Mouse (Mus musculus) hindbrain, postnatal 0 days (tissue): Measurements from ENCODE around the gene Krt10. TPM values are rescaled to one million over a fixed set of nuclear protein-coding genes. Genes with fewer than 3 reads are reported as not detected.

ENCODE experiments used
- ATAC-seq: fragments of 200-750 bp; cut with Nextera tagmentation; 2 replicates; pipeline ENCODE4 v1.8.0; 2017; ENCODE audit warnings: mild to moderate bottlenecking, moderate TSS enrichment, moderate library complexity
- DNase-seq: peaks from one replicate; pipeline ENCODE4 v3.0.0-alpha.2; 2015; ENCODE audit warnings: low spot score
- H3K27ac ChIP-seq: fragments of 300-500 bp; sonication (generic); 2 replicates; pipeline ENCODE4 v1.5.1; 2014; ENCODE audit warnings: mild to moderate bottlenecking
- H3K27me3 ChIP-seq: fragments of 300-500 bp; sonication (generic); 2 replicates; pipeline ENCODE4 v1.6.1; 2014; ENCODE audit warnings: low read length, mixed read lengths; ENCODE audit not compliant: insufficient read depth
- H3K36me3 ChIP-seq: fragments of 300-500 bp; sonication (generic); 2 replicates; pipeline ENCODE4 v1.6.1; 2014; ENCODE audit warnings: low read length, mixed read lengths; ENCODE audit not compliant: insufficient read depth
- H3K4me1 ChIP-seq: fragments of 300-500 bp; sonication (generic); 2 replicates; pipeline ENCODE4 v1.6.1; 2014; ENCODE audit warnings: antibody characterized with exemption, low read length, mixed read lengths; ENCODE audit not compliant: insufficient read depth
- H3K4me2 ChIP-seq: fragments of 300-500 bp; sonication (generic); 2 replicates; pipeline ENCODE4 v1.6.1; 2014; ENCODE audit warnings: low read depth, mild to moderate bottlenecking, low read length, moderate library complexity, mixed read lengths
- H3K4me3 ChIP-seq: fragments of 300-500 bp; sonication (generic); 2 replicates; pipeline ENCODE4 v1.5.1; 2014; ENCODE audit warnings: low read length
- H3K9ac ChIP-seq: fragments of 300-500 bp; sonication (generic); replicated peaks from 2 replicates; pipeline ENCODE4 v1.6.1; 2014; ENCODE audit warnings: mild to moderate bottlenecking, low read length, moderate library complexity, mixed read lengths
- H3K9me3 ChIP-seq: fragments of 300-500 bp; sonication (generic); 2 replicates; pipeline ENCODE4 v1.6.1; 2016; ENCODE audit warnings: low read length, mixed read lengths
- CTCF ChIP-seq: IDR thresholded peaks from 2 replicates; pipeline ENCODE4 v1.5.1; 2016; ENCODE audit warnings: antibody characterized with exemption, control low read depth, low read depth
- WGBS: fragments of 180-500 bp; shearing (Covaris S2); extraction: QIAGEN DNeasy Blood & Tissue Kit; methylation state at CpG from one replicate; pipeline ENCODE4 v1.1.7; 2014; 5-methylcytosine and 5-hydroxymethylcytosine counted together
- polyA plus RNA-seq: library from polyadenylated mRNA; unstranded; fragments of >200 nt; fragmentation: Nextera tagmentation; extraction: Ambion mirVana; gene quantifications from 2 replicates; pipeline ENCODE4 v1.2.1, GENCODE M21; 2015
- total RNA-seq: library from RNA; depleted of rRNA; stranded (reverse); fragments of >200 nt; gene quantifications from 2 replicates; pipeline ENCODE4 v1.2.3, GENCODE M21; 2014; rRNA removed

Gene Krt10
- total and polyA plus RNA-seq, 2 experiments from 2014 or later = 1.7 to 40.4 TPM

GRCm38 (mm10) chr11:99351004-99351403 is 38.2 kb downstream of the Krt10 start, which contains the start of gene Krt27:
Krt27 (minus strand) TSS chr11:99351104.
- Histone ChIP-seq H3K4me2 (no peak within 1 kb of the TSS), H3K36me3 (no peaks in the 10 kb centered on the region), H3K27ac (no peak within 1 kb of the TSS), H3K4me1 (no peaks in the 10 kb centered on the region), H3K9ac (no peak within 1 kb of the TSS), H3K27me3 (no peaks in the 10 kb centered on the region), H3K9me3 (no peaks in the 10 kb centered on the region), H3K4me3 (no peak within 1 kb of the TSS)
- WGBS = 85% methylated on average over 12 of the region's 12 CpGs
- DNase-seq (no peak), ATAC-seq (no peak)
- no peak for TF ChIP-seq CTCF

- no peak overlapping the region for H3K27ac ChIP-seq
- H3K36me3 ChIP-seq = no peaks in the 10 kb centered on the region
- H3K4me1 ChIP-seq = no peaks in the 10 kb centered on the region
- no peak for TF ChIP-seq CTCF
- ATAC-seq = no peak
- no peaks in the 10 kb centered on the region for H3K9me3 ChIP-seq
- DNase-seq = peak; percentile 57
- H3K4me3 ChIP-seq = no peak overlapping the region
- no peaks in the 10 kb centered on the region for H3K27me3 ChIP-seq
- 0 out of 2 replicates have a peak overlapping the region, but pooled peaks have one; percentile 0 for H3K4me2 ChIP-seq
- no peak overlapping the region for H3K9ac ChIP-seq
- 15% methylated on average over 11 of the region's 11 CpGs for WGBS
Measured at GRCm38 (mm10) chr11:99339299-99339847, 49.8 kb downstream of the Krt10 start.

- Histone ChIP-seq H3K4me3 (no peak within 1 kb of the TSS), H3K9me3 (no peaks in the 10 kb centered on the region), H3K27me3 (no peaks in the 10 kb centered on the region), H3K4me2 (no peak within 1 kb of the TSS), H3K36me3 (no peaks in the 10 kb centered on the region), H3K9ac (no peak within 1 kb of the TSS), H3K27ac (no peak within 1 kb of the TSS), H3K4me1 (no peaks in the 10 kb centered on the region)
- 85% methylated on average over 11 of the region's 11 CpGs for WGBS
- TF ChIP-seq CTCF = no peak
- ATAC-seq = no peak
- DNase-seq = no peak
Measured at GRCm38 (mm10) chr11:99337866-99338265, 51.3 kb downstream of the Krt10 start, which contains the start of gene Krt26. Krt26 (minus strand) TSS chr11:99337966.

Other genes with a start within 250 kb of the Krt10 start
- 0.40 TPM in 1 of 2 replicates, not detected in the other for gene Ccr7, start 234.3 kb downstream of the Krt10 start, total RNA-seq
- gene Ccr7, start 234.3 kb downstream of the Krt10 start, polyA plus RNA-seq = not detected in 2 replicates
- 60.6 and 66.7 TPM in 2 replicates for gene Smarce1, start 158.3 kb downstream of the Krt10 start, total RNA-seq
- gene Smarce1, start 158.3 kb downstream of the Krt10 start, polyA plus RNA-seq = 186 and 188 TPM in 2 replicates
- gene Krt222, start 145.3 kb downstream of the Krt10 start, total RNA-seq = 9.0 and 10.7 TPM in 2 replicates
- 12.8 and 12.9 TPM in 2 replicates for gene Krt222, start 145.3 kb downstream of the Krt10 start, polyA plus RNA-seq
- not detected in 2 replicates for gene Krt24, start 104.1 kb downstream of the Krt10 start, total RNA-seq
- 0.23 and 0.32 TPM in 2 replicates for gene Krt24, start 104.1 kb downstream of the Krt10 start, polyA plus RNA-seq
- gene Krt25, start 66.4 kb downstream of the Krt10 start, total RNA-seq = 1.3 and 1.4 TPM in 2 replicates
- 1.3 and 1.4 TPM in 2 replicates for gene Krt25, start 66.4 kb downstream of the Krt10 start, polyA plus RNA-seq
- gene Krt26, start 51.4 kb downstream of the Krt10 start, total RNA-seq = 0.50 and 0.99 TPM in 2 replicates
- gene Krt26, start 51.4 kb downstream of the Krt10 start, polyA plus RNA-seq = 0.50 and 0.79 TPM in 2 replicates
- gene Krt27, start 38.3 kb downstream of the Krt10 start, total RNA-seq = 0.40 and 0.89 TPM in 2 replicates
- gene Krt27, start 38.3 kb downstream of the Krt10 start, polyA plus RNA-seq = 0.34 and 0.35 TPM in 2 replicates
- gene Krt28, start 14.5 kb downstream of the Krt10 start, total RNA-seq = 0.05 and 0.75 TPM in 2 replicates
- 0.58 and 0.67 TPM in 2 replicates for gene Krt28, start 14.5 kb downstream of the Krt10 start, polyA plus RNA-seq
- 0.68 TPM in 2 replicates for gene Krt12, start 32.9 kb upstream of the Krt10 start, total RNA-seq
- gene Krt12, start 32.9 kb upstream of the Krt10 start, polyA plus RNA-seq = 0.50 and 0.53 TPM in 2 replicates
- gene Krt20, start 48.8 kb upstream of the Krt10 start, total RNA-seq = 0.18 TPM in 1 of 2 replicates, not detected in the other
- 0.11 and 0.24 TPM in 2 replicates for gene Krt20, start 48.8 kb upstream of the Krt10 start, polyA plus RNA-seq
- gene Krt23, start 103.8 kb upstream of the Krt10 start, total RNA-seq = not detected in 2 replicates
- gene Krt23, start 103.8 kb upstream of the Krt10 start, polyA plus RNA-seq = 0.40 and 0.41 TPM in 2 replicates
- gene Krt39, start 132.0 kb upstream of the Krt10 start, total RNA-seq = not detected in 2 replicates
- gene Krt39, start 132.0 kb upstream of the Krt10 start, polyA plus RNA-seq = not detected in 2 replicates
- not detected in 2 replicates for gene Krt40, start 153.8 kb upstream of the Krt10 start, total RNA-seq
- not detected in 2 replicates for gene Krt40, start 153.8 kb upstream of the Krt10 start, polyA plus RNA-seq
- not detected in 2 replicates for gene Krtap3-3, start 161.5 kb upstream of the Krt10 start, total RNA-seq
- not detected in 2 replicates for gene Krtap3-3, start 161.5 kb upstream of the Krt10 start, polyA plus RNA-seq
- not detected in 2 replicates for gene Krtap3-2, start 167.5 kb upstream of the Krt10 start, total RNA-seq
- gene Krtap3-2, start 167.5 kb upstream of the Krt10 start, polyA plus RNA-seq = not detected in 2 replicates
- gene Gm11939, start 170.1 kb upstream of the Krt10 start, total RNA-seq = not detected in 2 replicates
- gene Gm11939, start 170.1 kb upstream of the Krt10 start, polyA plus RNA-seq = not detected in 2 replicates
- gene Krtap3-1, start 177.3 kb upstream of the Krt10 start, total RNA-seq = not detected in 2 replicates
- gene Krtap3-1, start 177.3 kb upstream of the Krt10 start, polyA plus RNA-seq = not detected in 2 replicates
- gene Krtap1-5, start 191.7 kb upstream of the Krt10 start, total RNA-seq = not detected in 2 replicates
- not detected in 2 replicates for gene Krtap1-5, start 191.7 kb upstream of the Krt10 start, polyA plus RNA-seq
- gene Krtap1-4, start 194.3 kb upstream of the Krt10 start, total RNA-seq = not detected in 2 replicates
- not detected in 2 replicates for gene Krtap1-4, start 194.3 kb upstream of the Krt10 start, polyA plus RNA-seq
- not detected in 2 replicates for gene Krtap1-3, start 202.0 kb upstream of the Krt10 start, total RNA-seq
- gene Krtap1-3, start 202.0 kb upstream of the Krt10 start, polyA plus RNA-seq = not detected in 2 replicates
- not detected in 2 replicates for gene Krtap9-3, start 208.7 kb upstream of the Krt10 start, total RNA-seq
- gene Krtap9-3, start 208.7 kb upstream of the Krt10 start, polyA plus RNA-seq = not detected in 2 replicates
- not detected in 2 replicates for gene Gm11938, start 213.9 kb upstream of the Krt10 start, total RNA-seq
- gene Gm11938, start 213.9 kb upstream of the Krt10 start, polyA plus RNA-seq = not detected in 2 replicates
- not detected in 2 replicates for gene Gm11937, start 220.8 kb upstream of the Krt10 start, total RNA-seq
- not detected in 2 replicates for gene Gm11937, start 220.8 kb upstream of the Krt10 start, polyA plus RNA-seq
- gene Krtap2-4, start 225.5 kb upstream of the Krt10 start, total RNA-seq = 2.8 TPM in 1 of 2 replicates, not detected in the other
- not detected in 2 replicates for gene Krtap2-4, start 225.5 kb upstream of the Krt10 start, polyA plus RNA-seq
- not detected in 2 replicates for gene Gm11562, start 231.1 kb upstream of the Krt10 start, total RNA-seq
- gene Gm11562, start 231.1 kb upstream of the Krt10 start, polyA plus RNA-seq = not detected in 2 replicates
- gene Krtap4-1, start 238.9 kb upstream of the Krt10 start, total RNA-seq = not detected in 2 replicates
- gene Krtap4-1, start 238.9 kb upstream of the Krt10 start, polyA plus RNA-seq = not detected in 2 replicates
- not detected in 2 replicates for gene Krtap4-2, start 245.7 kb upstream of the Krt10 start, total RNA-seq
- not detected in 2 replicates for gene Krtap4-2, start 245.7 kb upstream of the Krt10 start, polyA plus RNA-seq